Mouse (Mus musculus) left cerebral cortex, adult 9 months (tissue): ENCODE measurements around the gene Cdkn1b.

Source experiments
- DNase-seq, 2 experiments: peaks; one replicate each; pipeline ENCODE4 v3.0.0; 2022; ENCODE audit warnings: low spot score in 2 of 2

Gene Cdkn1b

DNA sequence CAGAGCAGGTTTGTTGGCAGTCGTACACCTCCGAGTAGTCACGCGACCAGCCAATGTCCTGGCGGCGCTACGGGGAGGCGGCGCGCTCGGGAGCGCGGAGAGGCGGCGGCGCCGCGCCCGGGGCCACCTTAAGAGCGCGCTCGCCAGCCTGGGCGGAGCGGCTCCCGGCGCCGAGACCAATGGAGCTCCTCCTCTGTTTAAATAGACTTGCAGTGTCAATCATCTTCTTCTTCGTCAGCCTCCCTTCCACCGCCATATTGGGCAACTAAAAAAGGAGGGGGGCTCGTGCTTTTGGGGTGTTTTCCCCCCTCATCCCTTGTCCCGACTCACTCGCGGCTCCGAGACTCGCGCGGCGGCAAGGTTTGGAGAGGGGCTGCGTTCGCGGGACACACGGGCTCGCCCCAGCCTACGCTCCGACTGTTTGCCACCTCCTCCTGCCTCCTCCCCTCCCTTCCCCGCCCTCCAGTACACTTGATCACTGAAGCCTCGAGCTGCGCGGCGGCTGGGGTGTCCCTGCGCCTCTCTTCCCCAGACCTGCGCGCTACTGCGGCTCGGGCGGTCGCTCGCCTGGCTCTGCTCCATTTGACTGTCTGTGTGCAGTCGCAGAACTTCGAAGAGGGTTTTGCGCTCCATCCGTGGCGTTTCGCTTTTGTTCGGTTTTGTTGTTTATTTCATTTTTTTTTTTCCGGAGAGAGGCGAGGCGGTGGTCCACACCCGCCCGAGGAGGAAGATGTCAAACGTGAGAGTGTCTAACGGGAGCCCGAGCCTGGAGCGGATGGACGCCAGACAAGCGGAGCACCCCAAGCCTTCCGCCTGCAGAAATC, at the start of gene Cdkn1b:
Cdkn1b (plus strand) TSS at position 212 of the 824 bp plus-strand sequence.
- DNase-seq: peak; percentile 87 to 93

DNA sequence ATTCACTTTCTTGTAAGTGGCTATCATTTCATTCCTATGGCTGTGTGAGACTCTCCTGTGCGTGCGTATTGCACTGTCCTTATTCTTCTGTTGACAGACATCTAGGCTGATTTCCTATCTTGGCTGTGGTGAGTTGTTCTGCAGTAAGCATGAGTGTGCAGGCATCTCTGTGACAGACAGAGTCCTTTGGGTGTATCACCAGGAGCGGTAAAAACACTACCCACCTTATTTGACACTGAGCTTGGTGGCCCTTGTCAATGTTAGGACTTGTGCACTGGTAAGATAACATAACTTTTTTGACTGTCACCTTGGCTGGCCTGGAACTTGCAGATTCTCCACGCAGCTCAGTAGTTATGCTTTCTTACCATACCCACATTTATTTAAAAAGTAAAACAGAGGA, 49.3 kb upstream of the Cdkn1b start:
- DNase-seq: no peak

GRCm38 (mm10) chr6:134872236-134872635, 48.0 kb upstream of the Cdkn1b start:
- no peak for DNase-seq

DNA sequence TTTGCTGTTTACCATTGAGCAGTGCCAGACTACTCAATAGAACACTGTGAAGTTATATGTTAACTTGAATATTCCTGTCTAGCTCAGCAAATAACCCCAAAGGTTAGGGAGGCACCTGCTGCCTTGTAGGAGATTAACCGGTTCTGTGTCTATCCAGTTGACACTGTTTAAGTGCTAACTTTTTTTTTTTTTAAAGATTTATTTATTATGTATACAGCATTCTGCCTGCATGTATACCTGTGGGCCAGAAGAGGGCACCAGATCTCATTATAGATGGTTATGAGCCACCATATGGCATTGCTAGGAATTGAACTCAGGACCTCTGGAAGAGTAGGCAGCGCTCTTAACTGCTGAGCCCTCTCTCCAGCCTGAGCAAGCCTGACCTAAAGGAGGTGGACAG, 47.2 kb upstream of the Cdkn1b start:
- no peak for DNase-seq

DNA sequence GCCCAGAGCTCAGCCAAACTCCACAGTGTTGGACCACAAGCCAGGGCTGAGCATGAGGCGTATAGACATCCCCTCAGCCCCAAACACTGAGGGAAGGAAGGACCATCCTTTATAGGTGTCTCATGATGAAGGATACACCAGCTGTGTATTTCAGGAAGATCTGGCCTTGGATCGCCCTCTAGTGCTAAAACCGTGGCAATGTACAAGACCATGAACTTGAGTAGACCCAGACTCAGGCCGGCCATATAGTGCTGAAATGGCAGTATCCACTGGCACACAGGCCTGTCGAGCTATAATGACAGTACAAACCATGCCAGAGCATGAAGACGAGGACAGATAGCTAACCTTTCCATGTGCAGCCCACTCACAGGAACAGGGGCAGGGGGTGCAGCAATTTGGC, 43.4 kb upstream of the Cdkn1b start:
- DNase-seq: no peak

DNA sequence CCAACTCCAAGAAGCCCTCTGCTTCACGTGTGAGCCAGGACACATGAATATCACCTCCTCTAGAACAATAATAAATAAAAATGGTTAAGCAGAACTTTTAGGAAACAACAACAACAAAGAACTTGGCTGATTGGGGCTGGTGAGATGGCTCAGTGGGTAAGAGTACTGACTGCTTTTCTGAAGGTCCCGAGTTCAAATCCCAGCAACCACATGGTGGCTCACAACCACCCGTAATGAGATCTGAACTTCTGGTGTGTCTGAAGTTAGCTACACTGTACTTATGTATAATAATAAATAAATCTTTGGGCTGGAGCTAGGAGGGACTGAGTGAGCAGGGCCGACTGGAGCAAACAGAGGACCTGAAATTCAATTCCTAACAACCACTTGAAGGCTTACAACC, 42.9 kb upstream of the Cdkn1b start:
- no peak for DNase-seq

DNA sequence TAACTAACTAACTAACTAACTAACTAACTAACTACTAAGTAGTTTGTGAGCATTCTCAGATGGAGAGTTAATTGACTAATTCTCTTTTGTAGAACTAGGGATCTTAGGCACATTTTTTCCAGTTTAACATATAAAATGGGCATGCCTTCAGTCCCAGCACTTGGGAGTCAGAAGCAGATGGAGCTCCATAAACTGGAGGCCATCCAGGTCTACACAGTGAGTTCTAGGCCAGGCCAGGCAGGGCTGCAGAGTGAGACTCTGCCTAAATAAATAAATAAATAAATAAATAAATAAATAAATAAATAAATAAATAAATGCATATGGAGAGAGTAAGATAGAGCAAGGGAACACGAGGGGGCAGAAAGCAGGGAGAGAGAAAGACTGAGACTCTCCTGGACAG, 42.3 kb upstream of the Cdkn1b start:
- DNase-seq: no peak

DNA sequence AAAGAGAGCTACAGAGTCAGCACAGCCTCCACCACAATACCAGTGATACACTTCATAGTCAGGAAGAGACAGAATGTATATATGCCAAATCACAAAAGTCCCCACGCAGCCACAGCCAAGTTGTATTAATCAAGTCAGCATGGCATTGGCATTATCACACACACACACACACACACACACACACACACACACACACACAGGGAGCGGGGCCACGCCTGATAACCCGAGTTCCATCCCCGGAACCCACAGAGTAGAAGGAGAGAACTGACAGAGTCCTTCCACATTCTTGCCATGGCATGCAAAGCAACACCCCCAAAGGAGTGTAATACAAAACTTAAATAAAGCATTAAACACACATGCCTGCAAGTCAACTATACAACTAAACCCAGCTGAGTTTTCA, 40.6 kb upstream of the Cdkn1b start:
- no peak for DNase-seq

DNA sequence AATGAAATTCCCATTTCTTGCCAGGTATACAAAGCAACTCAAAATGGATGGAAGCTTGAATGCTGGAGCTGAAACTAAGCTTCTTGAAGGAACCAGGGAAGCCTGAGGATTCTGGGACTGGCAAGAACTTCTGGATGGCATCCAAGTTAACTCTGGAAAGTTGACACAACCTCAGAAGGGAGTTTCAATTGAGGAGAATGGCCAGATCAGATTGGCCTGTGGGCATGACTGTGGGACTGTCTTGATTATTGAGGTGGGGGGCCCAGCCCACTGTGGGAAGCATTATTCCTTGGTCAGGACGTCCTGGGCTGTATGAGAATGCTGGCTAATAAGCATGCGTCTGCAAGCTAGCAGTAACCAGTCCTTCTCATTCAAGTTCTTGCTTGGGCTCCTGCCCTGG, 40.2 kb upstream of the Cdkn1b start:
- DNase-seq: no peak

DNA sequence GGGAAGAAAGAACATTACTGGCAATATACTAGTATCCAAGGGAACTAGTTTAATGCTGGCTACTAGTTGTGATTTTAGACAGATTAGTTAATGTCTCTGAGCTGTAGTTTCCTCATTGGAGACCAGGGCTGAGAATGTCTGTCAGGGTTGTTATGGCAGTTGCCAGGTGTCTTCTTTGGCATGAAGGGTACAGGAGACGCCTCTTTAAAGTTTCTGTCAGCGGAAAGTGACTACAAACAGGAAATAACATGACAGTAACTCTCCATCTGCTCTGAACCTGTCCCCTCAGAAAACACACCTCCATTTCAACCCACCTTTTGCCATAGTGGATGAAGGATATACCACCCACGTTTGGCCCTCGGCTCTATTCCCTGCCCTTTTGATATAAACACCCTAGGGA, 36.5 kb upstream of the Cdkn1b start:
- DNase-seq: no peak

GRCm38 (mm10) chr6:134885515-134885914, 34.7 kb upstream of the Cdkn1b start:
- DNase-seq: no peak

DNA sequence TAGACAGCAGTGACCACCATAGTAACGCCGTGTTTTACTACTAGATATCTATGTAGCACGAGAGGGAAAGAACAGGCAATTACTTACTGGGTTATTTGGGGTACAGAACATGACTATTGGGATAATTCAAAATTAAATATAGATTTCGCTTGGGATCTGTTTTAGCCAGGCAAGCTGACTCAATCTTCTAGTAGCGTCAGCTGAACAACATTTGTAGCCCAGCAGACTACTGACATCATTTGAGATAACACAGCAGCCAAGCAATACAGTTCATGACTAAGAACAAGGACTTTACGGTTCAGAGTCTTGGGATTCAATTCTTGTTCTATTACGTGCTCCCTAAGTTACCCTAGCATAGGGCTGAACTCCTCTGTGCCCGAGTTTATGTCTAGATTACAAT, 33.7 kb upstream of the Cdkn1b start:
- no peak for DNase-seq

DNA sequence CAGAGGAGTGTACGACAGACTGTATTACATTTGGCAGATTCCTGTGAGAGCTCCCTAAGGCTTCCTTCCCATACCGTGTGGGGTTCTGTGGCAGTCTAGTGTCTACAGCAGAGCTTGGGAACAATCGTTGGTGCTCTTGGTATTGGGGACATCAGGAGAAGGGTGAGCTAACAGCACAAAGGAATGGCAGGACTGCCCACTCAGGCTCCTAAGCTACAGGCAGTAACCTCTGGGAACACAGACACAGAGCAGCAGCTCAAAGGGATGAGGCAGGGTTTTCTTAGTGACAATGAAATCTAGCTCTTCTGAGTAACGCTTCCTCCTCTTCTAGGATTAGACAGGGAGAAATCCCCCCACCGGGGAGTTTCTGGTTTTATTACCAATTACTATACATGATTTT, 33.2 kb upstream of the Cdkn1b start:
- DNase-seq: peak in 1 of 2 experiments; percentile 43

- peak; percentile 90 to 92 for DNase-seq
Observed at GRCm38 (mm10) chr6:134887711-134888449, 32.3 kb upstream of the Cdkn1b start.

- peak; percentile 52 to 64 for DNase-seq
Observed at GRCm38 (mm10) chr6:134888563-134889017, 31.6 kb upstream of the Cdkn1b start.

DNA sequence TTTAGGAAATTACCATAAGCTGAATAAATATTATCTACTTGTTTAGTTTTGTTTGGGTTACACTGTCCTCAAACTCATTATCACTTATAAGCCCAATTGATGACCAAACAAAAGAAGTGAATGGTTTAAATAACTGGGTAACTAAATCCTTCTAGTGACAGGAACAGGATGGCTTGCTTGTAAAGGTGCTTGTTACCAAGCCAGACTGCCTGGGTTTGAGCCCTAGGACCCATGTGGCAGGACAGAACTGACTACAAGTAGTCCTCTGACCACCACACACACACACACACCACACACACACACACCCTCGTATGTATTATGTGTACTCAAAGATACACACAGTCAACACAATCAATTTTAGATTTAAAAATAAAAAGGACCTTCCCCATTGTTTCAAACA, 30.4 kb upstream of the Cdkn1b start:
- DNase-seq: no peak

DNA sequence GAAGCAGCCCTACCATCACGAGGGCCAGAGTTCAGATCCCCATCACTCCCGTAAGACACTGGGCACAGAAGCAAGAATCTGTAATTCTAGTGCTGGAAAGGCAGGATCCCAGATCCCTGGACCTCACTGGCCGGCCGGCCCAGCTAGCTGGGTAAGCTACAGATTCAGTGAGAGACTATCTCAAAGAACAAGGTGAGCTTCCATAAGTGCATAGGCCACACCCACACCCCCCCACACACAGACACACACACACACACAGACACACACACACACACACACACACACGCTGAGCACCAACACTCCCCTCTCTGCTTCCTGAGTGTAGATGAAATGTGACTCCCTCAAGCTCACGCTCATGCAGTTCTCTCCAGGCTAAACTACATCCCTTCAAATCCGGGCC, 29.8 kb upstream of the Cdkn1b start:
- DNase-seq: no peak

GRCm38 (mm10) chr6:134896570-134897436, 23.4 kb upstream of the Cdkn1b start:
- no peak for DNase-seq

- DNase-seq: peak; percentile 83 to 96
Observed at GRCm38 (mm10) chr6:134897443-134898094, 22.6 kb upstream of the Cdkn1b start.

GRCm38 (mm10) chr6:134898095-134898965, 21.9 kb upstream of the Cdkn1b start, which contains the start of gene Gpr19:
Gene Gpr19 (minus strand): TSS chr6:134898578.
- peak; percentile 57 to 84 for DNase-seq
